9 mouse cellular contexts compared by ENCODE assay signal in genomic region chr15:77694687-77695295, GRCm38 (mm10). TPM values are rescaled to one million over a fixed set of nuclear protein-coding genes. Genes with fewer than 3 reads are reported as not detected.
A peak's percentile ranks its signal among the peaks of the same experiment; 100 is the strongest.
DNase-seq lines count a peak whose midpoint lies in the region; ATAC-seq and TF ChIP-seq lines count a peak whose summit lies in the region.
"Not testable (repeated sequence)": the region's sequence is repeated elsewhere in the genome, so short reads cannot be mapped to it uniquely, and the experiment has no call there.
"Had no signal": no experiment of that assay in that cellular context is flagged by ENCODE, and none has a peak within 500 bp of the region (broad histone marks: within the 10 kb centered on the region; RNA-seq: fewer than 3 reads in every experiment).

No protein-coding gene starts in this region.

- H3K9ac ChIP-seq in intestine, embryonic 14.5 days (ENCODE audit: low read length); limb, embryonic 11.5 days (ENCODE audit: low read length); stomach, postnatal 0 days (ENCODE audit: low read length): not testable (repeated sequence)

- not testable (repeated sequence) for H3K4me2 ChIP-seq in intestine, embryonic 14.5 days (ENCODE audit: low read length); limb, embryonic 11.5 days (ENCODE audit: low read depth, severe bottlenecking); stomach, postnatal 0 days (replicated peaks; ENCODE audit: low read depth)

- TF ChIP-seq CTCF in stomach, postnatal 0 days (IDR thresholded peaks at IDR 0.05; ENCODE audit: low read depth), result peak; percentile 75

- H3K9me3 ChIP-seq in intestine, embryonic 14.5 days (ENCODE audit: control insufficient read depth, low read length); limb, embryonic 11.5 days (ENCODE audit: control insufficient read depth, low read length); stomach, postnatal 0 days (ENCODE audit: control insufficient read depth, low read length): not testable (repeated sequence)

- peak; percentile 32 for DNase-seq in Muller cell, postnatal 12 days (ENCODE audit: inconsistent ontology term)
- DNase-seq in c-Kit-positive CD71-positive TER-119-negative erythroid progenitor cells, embryonic 14.5 days (ENCODE audit: low read depth), result peak; percentile 7
- peak; percentile 55 for DNase-seq in intestine, embryonic 14.5 days (ENCODE audit: low spot score)
- DNase-seq in limb, embryonic 11.5 days (ENCODE audit: low spot score), result peak; percentile 36
- peak; percentile 32 to 46 for DNase-seq in natural killer cell, adult 2 months (ENCODE audit: low spot score in 2 of 2)
- peak; percentile 49 for DNase-seq in stomach, postnatal 0 days (ENCODE audit: low spot score)

- not testable (repeated sequence) for H3K27me3 ChIP-seq in intestine, embryonic 14.5 days (replicated peaks; ENCODE audit: control insufficient read depth, insufficient read depth, low read length); limb, embryonic 11.5 days (ENCODE audit: control insufficient read depth, insufficient read depth, low read length); stomach, postnatal 0 days (ENCODE audit: control insufficient read depth, insufficient read depth, low read length)

- peak; percentile 67; the same call in 1 of the 2 replicates for ATAC-seq in erythroblast, adult 5-6 weeks (replicated peaks; ENCODE audit: low FRiP score, poor library complexity, severe bottlenecking)
- ATAC-seq in intestine, embryonic 14.5 days (replicated peaks; ENCODE audit: low FRiP score, low TSS enrichment, low read depth); limb, embryonic 11.5 days (ENCODE audit: insufficient number of reproducible peaks, low FRiP score, low TSS enrichment, low read depth); stomach, postnatal 0 days (ENCODE audit: low FRiP score, low TSS enrichment): not testable (repeated sequence)

- H3K4me3 ChIP-seq in intestine, embryonic 14.5 days (ENCODE audit: low read depth, low read length); limb, embryonic 11.5 days (ENCODE audit: low read depth, low read length); stomach, postnatal 0 days (ENCODE audit: low read depth, low read length): not testable (repeated sequence)

- not testable (repeated sequence) for H3K36me3 ChIP-seq in intestine, embryonic 14.5 days (ENCODE audit: control insufficient read depth, insufficient read depth, low read length); limb, embryonic 11.5 days (ENCODE audit: control insufficient read depth, insufficient read depth, low read length); stomach, postnatal 0 days (ENCODE audit: control insufficient read depth, insufficient read depth, low read length)

- H3K27ac ChIP-seq in intestine, embryonic 14.5 days (ENCODE audit: low read depth); limb, embryonic 11.5 days (replicated peaks; ENCODE audit: low read depth, low read length); stomach, postnatal 0 days (replicated peaks): not testable (repeated sequence)

- TF ChIP-seq EP300 in stomach, postnatal 0 days (optimal IDR thresholded peaks at IDR 0.05), result not testable (repeated sequence)

- H3K4me1 ChIP-seq in intestine, embryonic 14.5 days (replicated peaks; ENCODE audit: control insufficient read depth, insufficient read depth, low read length); limb, embryonic 11.5 days (ENCODE audit: control insufficient read depth, insufficient read depth, low read length); stomach, postnatal 0 days (replicated peaks; ENCODE audit: control insufficient read depth, insufficient read depth): not testable (repeated sequence)

- 40% methylated on average over 11 of the region's 15 CpGs for WGBS in intestine, embryonic 14.5 days
- WGBS in limb, embryonic 11.5 days, result 39% methylated on average over 11 of the region's 15 CpGs
- 35% methylated on average over 11 of the region's 15 CpGs for WGBS in stomach, postnatal 0 days

RNA-seq across cellular contexts. Expression of gene Apol7e, which starts 3.9 kb away (rescaled TPM):
- total RNA-seq in erythroblast, adult 5-6 weeks (2015; ENCODE audit: low replicate concordance), result 1.0 TPM in 1 of 2 replicates, not detected in the other
- 0.09 TPM in 1 of 2 replicates, not detected in the other for total RNA-seq in erythroblast, adult 5-6 weeks (2017; ENCODE audit: low replicate concordance)
- 0.15 and 0.46 TPM in 2 replicates for polyA plus RNA-seq in intestine, embryonic 14.5 days (2014; fragmentation: Nextera tagmentation; extraction: Ambion mirVana)
- not detected in 2 replicates for polyA plus RNA-seq in limb, embryonic 11.5 days (2014; fragmentation: Nextera tagmentation; extraction: Ambion mirVana)
- polyA plus RNA-seq in stomach, postnatal 0 days (2015; fragmentation: Nextera tagmentation; extraction: Ambion mirVana), result 0.10 TPM in 1 of 2 replicates, not detected in the other
- polyA plus RNA-seq: liver, embryonic 16.5 days had no signal

RNA-seq across cellular contexts. Expression of gene Apol9b, which starts 34.0 kb away (rescaled TPM):
- total RNA-seq in erythroblast, adult 5-6 weeks (2015; ENCODE audit: low replicate concordance), result not detected in 2 replicates
- total RNA-seq in erythroblast, adult 5-6 weeks (2017; ENCODE audit: low replicate concordance), result not detected in 2 replicates
- polyA plus RNA-seq in intestine, embryonic 14.5 days (2014; fragmentation: Nextera tagmentation; extraction: Ambion mirVana), result 0.26 and 0.32 TPM in 2 replicates
- polyA plus RNA-seq in limb, embryonic 11.5 days (2014; fragmentation: Nextera tagmentation; extraction: Ambion mirVana), result not detected in 2 replicates
- 0.33 and 0.45 TPM in 2 replicates for polyA plus RNA-seq in stomach, postnatal 0 days (2015; fragmentation: Nextera tagmentation; extraction: Ambion mirVana)
- polyA plus RNA-seq: liver, embryonic 16.5 days; stomach, embryonic 14.5 days had no signal

RNA-seq across cellular contexts. Expression of gene Apol11b, which starts 51.7 kb away (rescaled TPM):
- total RNA-seq in erythroblast, adult 5-6 weeks (2015; ENCODE audit: low replicate concordance), result 391 and 419 TPM in 2 replicates
- 1,087 and 1,183 TPM in 2 replicates for total RNA-seq in erythroblast, adult 5-6 weeks (2017; ENCODE audit: low replicate concordance)
- polyA plus RNA-seq in intestine, embryonic 14.5 days (2014; fragmentation: Nextera tagmentation; extraction: Ambion mirVana), result 0.12 TPM in 1 of 2 replicates, not detected in the other
- 0.16 TPM in 1 of 2 replicates, not detected in the other for polyA plus RNA-seq in limb, embryonic 11.5 days (2014; fragmentation: Nextera tagmentation; extraction: Ambion mirVana)
- polyA plus RNA-seq in stomach, postnatal 0 days (2015; fragmentation: Nextera tagmentation; extraction: Ambion mirVana), result 0.05 and 0.08 TPM in 2 replicates
- polyA plus RNA-seq: stomach, embryonic 14.5 days had no signal
